ENCODE assay signal across 1 mouse cellular context in the genomic region with DNA sequence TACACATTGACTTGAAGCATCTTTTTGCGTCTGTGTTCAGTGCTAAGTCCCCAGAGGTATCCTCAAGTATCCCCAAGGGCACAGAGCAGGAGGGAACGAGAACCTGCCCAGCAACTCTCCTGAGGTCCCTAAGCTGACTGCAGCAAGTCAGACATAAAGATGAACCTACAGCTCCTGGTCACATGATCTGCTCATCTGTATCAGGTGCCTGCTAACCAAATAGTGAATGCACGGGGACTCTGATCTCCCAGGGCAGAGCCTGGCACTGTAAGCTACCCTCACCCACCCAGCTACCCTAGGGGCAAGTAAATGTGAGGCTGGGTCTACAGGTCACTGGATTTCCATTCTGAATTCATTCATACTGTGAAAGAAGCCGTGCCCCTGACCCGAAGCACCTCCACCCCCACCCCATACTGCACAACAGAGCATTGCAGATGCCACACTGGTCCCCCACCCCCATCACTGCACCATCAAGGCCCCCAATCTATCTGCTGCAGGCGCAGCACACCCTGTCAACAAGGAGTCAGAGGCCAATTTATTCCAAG.
TF ChIP-seq lines count a peak whose summit lies in the region.

No protein-coding gene starts in this region.

TF ChIP-seq in CH12.LX, 34 proteins besides CTCF, POLR2A, EP300 and RAD21 (continued from another document):
- TF ChIP-seq ELF1 (IDR thresholded peaks at IDR 0.05; ENCODE audit: low read depth, low read length) (no peak), KAT2A (IDR thresholded peaks at IDR 0.05; ENCODE audit: insufficient replicate concordance, low read length) (no peak), TBP (conservative IDR thresholded peaks at IDR 0.05; ENCODE audit: low read depth, low read length) (no peak), BHLHE40 (IDR thresholded peaks at IDR 0.05; ENCODE audit: low read depth, low read length) (no peak), JUN (IDR thresholded peaks at IDR 0.05; ENCODE audit: insufficient read depth, low read depth, low read length) (no peak), SIN3A (IDR thresholded peaks at IDR 0.05; ENCODE audit: low read length) (no peak), UBTF (IDR thresholded peaks at IDR 0.05; ENCODE audit: low read depth, low read length) (no peak), NRF1 (IDR thresholded peaks at IDR 0.05; ENCODE audit: low read depth, low read length) (no peak)
